Mouse (Mus musculus) frontal cortex, postnatal 14 days (tissue): ENCODE measurements around the gene Prcd.
A peak's percentile ranks its signal among the peaks of the same experiment; 100 is the strongest.
"Not testable (repeated sequence)": the region's sequence is repeated elsewhere in the genome, so short reads cannot be mapped to it uniquely, and the experiment has no call there.

Experiments used
- DNase-seq, 2 experiments: peaks; one replicate each; pipeline ENCODE4 v3.0.0; 2022; ENCODE audit warnings: low spot score in 2 of 2

Prcd gene

GRCm38 (mm10) chr11:116648213-116648921, 5.0 kb upstream of the Prcd start:
- DNase-seq = no peak

DNA sequence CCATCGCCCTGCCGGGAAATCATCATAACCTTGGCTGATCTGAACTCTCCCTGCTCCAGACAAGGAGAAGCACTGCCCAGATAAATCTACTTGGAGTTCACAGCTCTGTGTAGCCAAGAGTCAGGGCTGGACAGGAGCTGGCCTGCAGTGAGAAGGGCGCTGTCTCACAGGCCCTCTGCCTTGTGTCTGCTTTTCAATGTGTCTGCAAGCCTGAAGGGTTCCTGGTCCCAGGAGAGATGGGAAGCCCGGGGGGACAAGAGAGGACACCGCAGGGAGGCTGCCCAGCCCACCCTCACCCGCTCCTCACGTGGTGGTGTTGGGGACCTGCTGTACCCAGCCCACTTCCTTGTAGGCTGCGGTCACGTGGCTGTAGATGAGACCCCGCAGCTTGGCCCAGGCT, 4.4 kb upstream of the Prcd start:
- no peak for DNase-seq

GRCm38 (mm10) chr11:116649711-116650337, 3.5 kb upstream of the Prcd start:
- no peak for DNase-seq

DNA sequence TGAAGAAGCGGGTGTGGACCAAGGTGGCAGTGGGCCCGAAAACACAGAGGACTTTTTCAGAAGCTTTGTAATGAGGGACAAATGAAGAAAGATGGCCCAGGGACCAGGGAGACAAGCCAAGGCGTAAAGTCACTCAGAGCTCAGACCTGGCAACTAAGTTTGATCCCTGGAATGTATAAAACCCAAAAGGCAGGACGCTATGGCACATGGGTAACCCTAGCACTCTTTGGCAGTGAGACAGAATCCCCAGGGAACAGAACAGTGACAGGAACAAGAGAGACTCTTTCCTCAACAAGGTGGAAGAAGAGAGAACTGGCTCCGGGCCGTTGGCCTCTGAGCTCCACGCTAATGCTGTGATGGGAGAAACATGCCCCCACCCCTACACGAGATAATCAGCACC, 2.5 kb upstream of the Prcd start:
- DNase-seq = no peak

GRCm38 (mm10) chr11:116651339-116651738, 2.0 kb upstream of the Prcd start:
- DNase-seq = no peak

- no peak for DNase-seq
Observed at GRCm38 (mm10) chr11:116652330-116653098, 820 bp upstream of the Prcd start.

- no peak for DNase-seq
Observed at GRCm38 (mm10) chr11:116653709-116654221, 431 bp downstream of the Prcd start.

DNA sequence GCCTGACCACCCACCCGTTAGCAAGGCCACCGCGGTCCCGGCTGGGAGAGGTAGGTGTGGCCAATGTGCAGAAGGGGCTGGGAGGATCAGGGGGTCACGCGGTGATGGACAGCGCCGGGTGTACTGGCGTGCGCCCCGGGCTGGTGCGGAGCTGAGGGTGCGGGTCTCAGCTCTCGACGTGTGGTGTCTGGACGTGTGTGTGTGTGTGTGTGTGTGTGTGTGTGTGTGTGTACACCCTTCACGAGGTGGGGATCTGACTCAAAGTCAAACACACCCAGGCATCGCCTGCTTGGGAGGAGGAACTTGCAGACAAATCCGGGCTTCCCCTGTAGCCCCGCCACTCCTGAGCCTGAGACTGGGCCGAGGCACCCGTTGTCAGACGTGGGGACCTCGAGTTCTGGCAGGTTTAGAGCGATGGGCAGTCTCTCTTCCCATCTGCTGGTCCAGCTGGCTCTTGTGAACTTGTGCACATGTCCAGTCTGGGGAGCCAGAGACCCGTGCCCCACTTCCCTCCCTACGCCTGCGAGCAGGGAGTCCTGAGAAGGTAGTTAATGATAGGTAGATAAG, 1.0 kb downstream of the Prcd start, which contains the start of gene Cygb:
Cygb (minus strand) TSS at position 59 of the 567 bp plus-strand sequence.
- DNase-seq = no peak

GRCm38 (mm10) chr11:116656348-116657191, 3.2 kb downstream of the Prcd start:
- DNase-seq = no peak

DNA sequence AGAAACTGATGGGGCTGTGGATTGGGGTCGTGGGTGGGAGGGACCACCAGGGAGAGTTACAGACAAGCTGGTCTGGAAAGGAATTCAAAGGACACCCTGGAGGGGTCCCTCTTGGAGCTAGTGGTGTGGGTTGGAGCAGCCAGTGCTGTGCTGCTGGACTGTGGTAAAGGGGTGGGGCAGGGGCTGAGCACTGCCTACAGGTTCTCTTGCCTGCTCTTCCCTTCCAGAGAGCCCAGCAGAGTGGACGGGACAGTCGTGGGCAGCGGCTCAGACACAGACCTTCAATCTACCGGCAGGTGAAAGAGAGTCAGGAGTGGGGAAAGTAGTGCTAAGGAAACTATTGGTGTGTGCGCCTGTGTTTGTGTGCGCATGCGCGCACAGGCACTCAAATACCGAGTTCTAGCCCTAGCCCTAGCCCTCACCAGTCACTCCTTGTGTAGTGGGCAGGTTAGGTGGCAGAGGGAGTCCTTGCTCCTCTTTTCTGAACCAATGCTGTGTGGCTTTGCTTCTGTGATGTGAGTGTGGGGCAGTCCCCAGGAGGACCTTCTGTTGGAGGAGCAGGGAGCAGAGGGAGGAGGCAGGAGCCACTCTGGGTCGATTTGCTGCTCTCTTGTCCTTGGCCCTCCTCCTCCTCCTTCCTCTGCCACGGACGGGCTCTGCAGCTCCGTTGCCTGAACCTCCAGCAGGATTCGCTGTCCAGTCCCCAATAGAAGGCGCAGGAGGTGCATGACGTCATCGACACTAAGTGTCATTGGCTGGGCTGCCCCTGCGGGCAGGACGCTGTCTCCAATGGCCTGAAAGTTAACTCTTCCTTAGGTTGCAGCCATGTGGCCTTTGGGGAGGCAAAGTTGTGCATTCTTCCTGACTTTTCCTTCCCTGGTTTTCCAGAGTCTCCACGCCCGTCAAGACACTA, 4.2 kb downstream of the Prcd start:
- DNase-seq = peak; percentile 83 to 87

GRCm38 (mm10) chr11:116658238-116658637, 4.9 kb downstream of the Prcd start:
- no peak for DNase-seq

GRCm38 (mm10) chr11:116659027-116659621, 5.8 kb downstream of the Prcd start:
- no peak for DNase-seq

GRCm38 (mm10) chr11:116660181-116660580, 6.8 kb downstream of the Prcd start:
- DNase-seq = no peak

GRCm38 (mm10) chr11:116661291-116661947, 8.1 kb downstream of the Prcd start:
- DNase-seq = no peak

GRCm38 (mm10) chr11:116661948-116662377, 8.6 kb downstream of the Prcd start:
- no peak for DNase-seq

DNA sequence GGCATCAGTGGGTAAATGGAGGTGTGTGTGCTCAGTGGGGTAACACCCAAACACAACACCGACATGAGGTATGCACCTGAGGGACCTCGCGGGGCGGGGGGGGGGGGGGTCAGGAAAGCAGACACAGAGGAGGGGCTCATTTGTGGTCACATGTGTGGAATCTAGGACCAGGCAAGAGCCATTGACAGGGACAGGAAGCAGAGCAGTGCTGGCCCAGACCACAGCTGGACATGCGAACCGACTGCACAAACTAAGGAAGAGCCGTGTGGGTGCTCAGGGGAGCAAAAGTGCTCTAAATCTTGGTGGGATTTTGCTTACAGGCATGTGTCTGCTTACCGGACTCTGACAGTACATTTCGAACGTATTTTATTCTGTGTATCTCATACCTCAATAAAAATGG, 12.0 kb downstream of the Prcd start:
- DNase-seq = no peak

- no peak for DNase-seq
Observed at GRCm38 (mm10) chr11:116666566-116666965, 13.2 kb downstream of the Prcd start.

DNA sequence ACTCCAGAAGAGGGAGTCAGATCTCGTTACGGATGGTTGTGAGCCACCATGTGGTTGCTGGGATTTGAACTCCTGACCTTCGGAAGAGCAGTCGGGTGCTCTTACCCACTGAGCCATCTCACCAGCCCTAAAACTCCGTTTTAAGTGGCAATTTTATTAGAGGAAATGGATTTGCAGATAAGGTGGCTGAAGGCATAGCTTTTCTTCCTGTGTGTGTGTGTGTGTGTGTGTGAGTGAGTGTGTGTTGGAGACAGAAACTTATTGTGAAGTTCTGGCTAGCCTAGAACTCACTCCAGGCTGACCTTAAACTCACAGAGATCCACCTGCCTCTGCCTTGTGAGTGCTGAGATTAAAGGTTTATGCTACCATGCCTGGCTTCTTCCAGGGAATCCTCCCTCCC, 13.7 kb downstream of the Prcd start:
- DNase-seq = not testable (repeated sequence)

- DNase-seq = no peak
Observed at GRCm38 (mm10) chr11:116667930-116668329, 14.6 kb downstream of the Prcd start.
